Mouse (Mus musculus) liver, postnatal 0 days (tissue): ENCODE measurements around the gene Knop1.

Source experiments
- CTCF ChIP-seq: sonication (generic); IDR thresholded peaks from 2 replicates; pipeline ENCODE4 v1.5.1; 2016; ENCODE audit warnings: antibody characterized with exemption, low read depth
- EP300 ChIP-seq: IDR thresholded peaks from 2 replicates; pipeline ENCODE4 v1.6.1; 2016; ENCODE audit warnings: antibody characterized with exemption, low read depth, mild to moderate bottlenecking

DNA sequence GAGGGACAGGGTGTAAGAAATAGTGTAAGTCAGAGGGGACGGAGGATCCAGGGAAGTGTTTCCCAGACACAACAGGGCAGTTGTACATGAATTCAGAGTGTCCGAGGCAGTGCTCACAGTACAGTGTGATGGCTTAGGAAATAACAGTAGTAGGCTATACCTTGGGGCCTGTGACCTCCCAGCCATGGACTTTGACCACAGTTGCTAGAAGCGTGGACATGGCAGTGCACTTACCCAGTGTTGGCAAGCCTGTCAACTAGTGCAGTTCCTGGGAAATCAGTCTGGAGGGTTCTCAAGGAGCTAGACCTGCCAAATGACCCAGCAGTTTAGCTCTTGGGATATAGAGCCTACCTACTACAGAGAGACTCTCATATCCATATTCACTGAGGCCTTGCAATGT lies 39.8 kb downstream of the Knop1 start:
- no peak for TF ChIP-seq CTCF
- TF ChIP-seq EP300, result no peak
